Mouse (Mus musculus) intestine, embryonic 16.5 days (tissue): ENCODE measurements around the gene Dennd4c. TPM values are rescaled to one million over a fixed set of nuclear protein-coding genes. Genes with fewer than 3 reads are reported as not detected.

Experiments
- ATAC-seq: fragments of 200-750 bp; cut with Nextera tagmentation; 2 replicates; pipeline ENCODE4 v1.8.0; 2017; ENCODE audit warnings: moderate TSS enrichment, moderate library complexity
- H3K27ac ChIP-seq: fragments of 300-500 bp; sonication (generic); 2 replicates; pipeline ENCODE4 v1.5.1; 2014; ENCODE audit warnings: mild to moderate bottlenecking, low read length
- H3K27me3 ChIP-seq: fragments of 300-500 bp; sonication (generic); replicated peaks from 2 replicates; pipeline ENCODE4 v1.6.1; 2014; ENCODE audit warnings: low read length, control low read depth, mixed read lengths; ENCODE audit not compliant: control insufficient read depth, insufficient read depth
- H3K36me3 ChIP-seq: fragments of 300-500 bp; sonication (generic); 2 replicates; pipeline ENCODE4 v1.6.1; 2014; ENCODE audit warnings: low read length, control low read depth; ENCODE audit not compliant: control insufficient read depth, insufficient read depth
- H3K4me1 ChIP-seq: fragments of 300-500 bp; sonication (generic); 2 replicates; pipeline ENCODE4 v1.6.1; 2014; ENCODE audit warnings: low read length, control low read depth, mixed read lengths; ENCODE audit not compliant: control insufficient read depth, insufficient read depth
- H3K4me2 ChIP-seq: fragments of 300-500 bp; sonication (generic); 2 replicates; pipeline ENCODE4 v1.6.1; 2014; ENCODE audit warnings: low read depth, low read length, control low read depth
- H3K4me3 ChIP-seq: fragments of 300-500 bp; sonication (generic); 2 replicates; pipeline ENCODE4 v1.5.1; 2014; ENCODE audit warnings: mild to moderate bottlenecking, low read length
- H3K9ac ChIP-seq: fragments of 300-500 bp; sonication (generic); 2 replicates; pipeline ENCODE4 v1.6.1; 2014; ENCODE audit warnings: low read depth, low read length
- H3K9me3 ChIP-seq: fragments of 300-500 bp; sonication (generic); 2 replicates; pipeline ENCODE4 v1.6.1; 2016; ENCODE audit warnings: low read length, control low read depth; ENCODE audit not compliant: control insufficient read depth
- WGBS: fragments of 180-500 bp; shearing (Covaris S2); extraction: QIAGEN DNeasy Blood & Tissue Kit; methylation state at CpG from one replicate; pipeline ENCODE4 v1.1.7; 2014; 5-methylcytosine and 5-hydroxymethylcytosine counted together
- polyA plus RNA-seq: library from polyadenylated mRNA; unstranded; fragments of >200 nt; fragmentation: Nextera tagmentation; extraction: Ambion mirVana; gene quantifications from 2 replicates; pipeline ENCODE4 v1.2.1, GENCODE M21; 2015

Dennd4c gene
- polyA plus RNA-seq, 1 experiment from 2014 or later: 2.9 TPM

DNA sequence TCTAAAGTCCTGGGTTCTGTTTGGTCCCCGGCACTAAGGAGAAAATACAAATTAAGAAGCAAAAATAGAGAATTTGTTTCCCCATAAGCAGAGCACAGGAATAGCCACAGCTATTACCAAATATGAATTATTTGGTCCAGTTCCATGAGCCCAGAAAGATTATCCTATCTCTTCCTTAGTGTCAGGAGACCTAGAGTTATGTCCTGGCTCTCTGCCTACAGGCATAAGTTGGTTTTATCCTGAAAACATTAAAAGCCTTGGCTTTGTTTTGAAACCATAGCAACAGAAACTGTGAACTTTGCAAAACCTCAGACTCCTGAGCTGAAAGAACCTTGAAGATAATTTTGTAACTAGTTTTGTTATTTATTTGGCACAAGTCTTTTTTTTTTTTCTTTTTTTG is 31.2 kb upstream of the Dennd4c start:
- WGBS: 42% methylated on average over 1 of the region's 1 CpGs
- Histone ChIP-seq H3K9ac (no peak overlapping the region), H3K4me3 (no peak overlapping the region), H3K4me2 (no peak overlapping the region), H3K4me1 (peaks cover 14% of the 10 kb centered on the region; the same call in 1 of the 2 replicates), H3K36me3 (no peaks in the 10 kb centered on the region), H3K27me3 (no peaks in the 10 kb centered on the region), H3K9me3 (no peaks in the 10 kb centered on the region), H3K27ac (no peak overlapping the region)
- no peak for ATAC-seq

DNA sequence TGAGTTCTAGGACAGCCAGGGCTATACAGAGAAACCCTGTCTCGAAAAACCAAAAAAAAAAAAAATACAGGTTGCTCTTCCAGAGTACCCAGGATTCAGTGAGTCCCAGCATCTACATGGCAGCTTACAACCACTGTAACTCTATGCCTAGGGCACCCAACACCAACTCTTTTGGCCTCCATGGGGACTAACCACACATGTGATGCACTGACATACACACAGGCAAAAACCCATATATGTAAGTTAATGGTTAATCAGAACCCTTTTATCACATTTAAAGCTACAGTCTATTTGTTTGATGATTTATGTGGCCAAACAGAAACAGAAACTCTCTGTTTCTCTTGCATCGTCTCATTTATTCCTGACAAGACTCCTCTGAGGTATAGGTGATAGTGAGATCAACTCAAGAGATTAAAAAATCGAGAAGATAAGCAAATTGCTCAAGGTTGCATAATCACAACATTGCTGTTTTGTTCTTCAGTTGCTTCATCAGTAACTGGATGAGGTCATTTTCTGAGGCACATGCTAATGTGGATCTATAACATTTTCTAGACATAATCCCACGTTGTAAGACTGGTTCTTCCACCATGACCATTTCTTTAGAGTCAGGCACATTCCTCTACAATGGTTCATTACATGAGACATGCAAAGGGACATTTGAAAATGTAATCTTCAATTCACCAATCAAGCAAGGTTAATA is 29.3 kb upstream of the Dennd4c start:
- 56% methylated on average over 4 of the region's 4 CpGs for WGBS
- Histone ChIP-seq H3K27me3 (no peaks in the 10 kb centered on the region), H3K27ac (no peak overlapping the region), H3K4me2 (no peak overlapping the region), H3K9me3 (no peaks in the 10 kb centered on the region), H3K9ac (no peak overlapping the region), H3K4me1 (peaks cover 11% of the 10 kb centered on the region; the same call in 1 of the 2 replicates), H3K4me3 (no peak overlapping the region), H3K36me3 (no peaks in the 10 kb centered on the region)
- peak; percentile 72 for ATAC-seq

DNA sequence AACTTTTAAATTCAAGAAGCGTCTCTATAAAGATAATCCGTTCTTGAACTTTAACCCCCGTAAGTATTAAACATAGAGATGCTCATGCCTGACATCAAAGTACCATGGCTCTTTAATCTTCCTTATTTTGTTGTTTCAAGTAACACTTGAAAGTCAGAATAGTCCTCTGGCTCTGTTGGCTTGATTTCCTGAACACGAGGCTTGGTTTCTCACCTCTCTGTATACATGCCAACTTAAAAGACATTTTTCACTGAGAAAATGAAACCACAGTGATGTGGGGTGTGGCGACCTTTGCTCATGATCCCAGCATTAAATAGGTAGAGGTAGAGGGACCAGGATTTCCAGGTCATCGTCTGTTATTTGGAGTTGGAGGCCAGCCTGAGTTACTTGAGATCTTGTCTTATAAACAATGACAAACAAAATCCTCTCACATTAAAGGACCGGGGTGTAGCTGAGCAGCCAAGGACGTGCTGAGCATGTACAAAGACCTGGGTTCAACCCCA is 26.4 kb upstream of the Dennd4c start:
- no peak overlapping the region for H3K4me3 ChIP-seq
- H3K4me2 ChIP-seq: no peak overlapping the region
- no peaks in the 10 kb centered on the region for H3K9me3 ChIP-seq
- peaks cover 16% of the 10 kb centered on the region; the same call in 1 of the 2 replicates for H3K4me1 ChIP-seq
- H3K36me3 ChIP-seq: no peaks in the 10 kb centered on the region
- H3K27ac ChIP-seq: no peak overlapping the region
- no peak overlapping the region for H3K9ac ChIP-seq
- no peaks in the 10 kb centered on the region for H3K27me3 ChIP-seq
- ATAC-seq: no peak
- 45% methylated on average over 8 of the region's 8 CpGs for WGBS

DNA sequence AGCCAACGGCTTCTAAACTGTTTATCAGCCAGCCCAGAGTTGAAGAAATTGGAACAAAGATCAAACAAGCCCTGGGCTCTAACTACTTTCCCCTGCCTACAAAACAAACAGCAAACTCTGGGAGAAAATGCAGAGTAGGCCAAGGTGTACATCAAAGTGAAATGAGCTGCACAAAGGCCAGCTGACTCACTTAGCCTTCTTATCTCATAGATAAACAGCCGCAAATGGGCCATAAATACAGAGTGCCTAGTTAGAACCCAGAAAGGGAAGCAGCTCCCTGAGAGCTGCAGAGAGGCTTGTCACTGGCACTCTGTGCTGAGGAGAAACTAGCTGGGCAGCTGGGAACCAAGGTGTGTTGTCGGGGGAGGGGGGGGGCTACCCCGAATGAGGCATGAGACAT is 23.2 kb upstream of the Dennd4c start:
- peak; percentile 95 for ATAC-seq
- Histone ChIP-seq H3K36me3 (no peaks in the 10 kb centered on the region), H3K4me2 (0 out of 2 replicates have a peak overlapping the region, but pooled peaks have one; percentile 11), H3K9me3 (no peaks in the 10 kb centered on the region), H3K9ac (no peak overlapping the region), H3K4me3 (no peak overlapping the region), H3K4me1 (peaks cover 8% of the 10 kb centered on the region; the same call in 1 of the 2 replicates), H3K27me3 (no peaks in the 10 kb centered on the region), H3K27ac (peak overlapping the region; percentile 46; the same call in 1 of the 2 replicates)
- WGBS: 12% methylated on average over 4 of the region's 4 CpGs

DNA sequence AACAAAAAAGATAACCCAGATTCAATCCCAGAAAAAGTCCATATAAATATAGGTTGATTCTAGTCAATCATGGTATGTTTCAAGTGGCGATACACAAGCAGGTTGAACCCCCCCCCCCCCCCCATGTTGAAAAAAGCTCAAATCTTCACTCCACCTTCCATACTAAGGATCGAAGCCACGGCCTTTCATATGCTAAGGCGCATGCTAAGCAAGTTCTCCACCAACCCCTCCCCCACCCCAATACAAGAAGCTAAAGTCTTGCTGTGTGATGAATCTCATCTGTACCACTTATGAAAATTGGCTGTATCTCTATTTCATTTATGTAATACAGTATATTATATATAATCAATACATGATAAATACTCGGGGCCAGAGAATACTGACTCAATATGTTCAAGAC is 22.2 kb upstream of the Dennd4c start:
- ATAC-seq: no peak
- Histone ChIP-seq H3K27ac (no peak overlapping the region), H3K4me2 (no peak overlapping the region), H3K9ac (no peak overlapping the region), H3K9me3 (no peaks in the 10 kb centered on the region), H3K4me3 (no peak overlapping the region), H3K36me3 (no peaks in the 10 kb centered on the region), H3K4me1 (peaks cover 8% of the 10 kb centered on the region; the same call in 1 of the 2 replicates), H3K27me3 (no peaks in the 10 kb centered on the region; the same call in 1 of the 2 replicates)
- 89% methylated on average over 5 of the region's 5 CpGs for WGBS

DNA sequence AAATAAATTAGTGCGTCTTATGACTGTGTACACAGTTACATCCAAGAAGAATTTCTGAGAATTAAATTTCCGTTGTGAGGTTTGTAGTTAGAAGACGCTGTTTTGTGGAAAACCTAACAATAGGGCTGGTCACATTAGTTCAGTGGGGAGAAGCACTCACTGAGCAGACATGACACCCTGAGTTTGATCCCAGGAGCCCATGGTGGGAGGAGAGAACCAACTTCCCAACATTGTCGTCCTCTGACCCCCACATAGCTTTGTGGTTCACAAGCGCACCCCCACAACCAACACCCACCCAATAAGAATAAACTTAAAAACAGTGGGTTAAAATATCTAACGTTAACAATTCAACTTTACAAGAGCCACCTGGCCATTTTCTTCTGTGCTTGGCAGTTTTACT is 18.5 kb upstream of the Dennd4c start:
- H3K4me1 ChIP-seq: peaks cover 4% of the 10 kb centered on the region; the same call in 1 of the 2 replicates
- no peaks in the 10 kb centered on the region for H3K9me3 ChIP-seq
- 74% methylated on average over 6 of the region's 6 CpGs for WGBS
- ATAC-seq: no peak
- no peak overlapping the region for H3K27ac ChIP-seq
- no peak overlapping the region for H3K4me3 ChIP-seq
- no peak overlapping the region for H3K4me2 ChIP-seq
- H3K36me3 ChIP-seq: no peaks in the 10 kb centered on the region
- H3K27me3 ChIP-seq: no peaks in the 10 kb centered on the region; the same call in 1 of the 2 replicates
- H3K9ac ChIP-seq: no peak overlapping the region

DNA sequence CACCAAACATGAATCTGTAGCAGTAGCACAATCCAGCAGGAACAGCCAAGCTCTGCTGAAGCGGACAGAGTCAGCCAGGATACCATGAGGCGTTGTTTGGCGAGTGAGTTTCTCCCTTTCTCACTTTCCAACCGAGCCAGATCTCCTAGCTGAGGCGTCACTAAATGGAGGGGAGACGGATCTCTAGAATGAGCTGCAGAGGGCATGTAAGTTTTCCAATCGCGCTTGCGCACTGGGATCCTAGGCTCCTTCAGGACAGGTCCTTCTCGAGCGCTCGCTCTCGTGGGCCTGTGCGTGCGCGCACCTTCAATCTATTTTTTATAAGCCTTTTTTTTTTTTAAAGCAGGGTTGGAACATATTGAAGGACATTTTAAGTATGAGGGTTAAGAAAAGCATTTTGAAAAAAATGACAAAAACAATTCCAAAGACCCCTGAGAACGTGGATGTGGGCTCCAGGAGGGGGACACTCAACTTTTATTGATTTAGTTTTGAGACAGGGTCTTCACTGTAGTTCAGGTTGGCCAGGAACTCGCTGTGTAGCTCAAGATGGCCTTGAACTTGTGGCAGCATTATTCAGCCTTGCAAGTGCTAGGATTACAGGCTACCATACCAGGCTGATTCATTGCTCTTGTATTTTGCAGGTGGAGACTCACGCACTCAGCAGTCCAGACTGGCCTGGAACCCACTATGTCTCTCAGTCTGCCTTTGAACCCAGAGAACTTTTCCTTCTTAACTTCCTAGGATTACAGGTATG is 14.1 kb upstream of the Dennd4c start:
- Histone ChIP-seq H3K9ac (no peak overlapping the region), H3K9me3 (no peaks in the 10 kb centered on the region), H3K4me3 (no peak overlapping the region), H3K4me1 (no peaks in the 10 kb centered on the region), H3K36me3 (no peaks in the 10 kb centered on the region), H3K27me3 (no peaks in the 10 kb centered on the region; the same call in 1 of the 2 replicates), H3K4me2 (no peak overlapping the region), H3K27ac (no peak overlapping the region)
- no peak for ATAC-seq
- WGBS: 89% methylated on average over 19 of the region's 19 CpGs

DNA sequence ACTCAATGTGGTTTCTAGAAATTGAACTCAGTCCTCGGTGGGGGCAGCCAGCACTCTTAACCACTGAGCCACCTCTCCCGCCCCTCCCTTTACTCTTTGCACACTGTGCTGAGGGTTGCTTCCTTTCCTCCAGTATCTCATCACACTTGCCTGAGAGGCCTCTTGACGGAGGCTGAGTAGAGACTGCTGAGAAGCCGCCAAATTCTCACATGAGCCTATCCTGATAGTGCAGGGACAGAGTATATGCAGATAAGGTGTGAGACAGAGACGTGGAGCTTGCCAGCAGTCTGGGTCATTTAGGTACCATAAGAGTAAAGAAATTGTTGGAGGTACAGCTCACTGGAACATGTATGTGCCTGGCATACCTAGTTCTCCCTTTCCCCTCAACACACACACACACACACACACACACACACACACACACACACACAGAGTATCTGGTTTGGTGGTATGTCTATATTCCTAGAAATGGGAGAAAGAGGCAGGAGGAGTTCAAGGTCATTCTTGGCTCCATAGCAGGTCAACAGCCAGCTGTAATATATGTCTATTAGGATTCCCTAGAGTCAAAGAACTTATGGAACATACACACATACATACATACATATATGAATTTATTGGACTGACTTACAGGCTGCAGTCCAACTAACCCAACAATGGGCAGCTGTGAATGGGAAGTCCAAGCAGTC is 8.9 kb upstream of the Dennd4c start:
- 71% methylated on average over 5 of the region's 5 CpGs for WGBS
- ATAC-seq: 0 out of 2 replicates have a peak, but pooled peaks have one; percentile 26

DNA sequence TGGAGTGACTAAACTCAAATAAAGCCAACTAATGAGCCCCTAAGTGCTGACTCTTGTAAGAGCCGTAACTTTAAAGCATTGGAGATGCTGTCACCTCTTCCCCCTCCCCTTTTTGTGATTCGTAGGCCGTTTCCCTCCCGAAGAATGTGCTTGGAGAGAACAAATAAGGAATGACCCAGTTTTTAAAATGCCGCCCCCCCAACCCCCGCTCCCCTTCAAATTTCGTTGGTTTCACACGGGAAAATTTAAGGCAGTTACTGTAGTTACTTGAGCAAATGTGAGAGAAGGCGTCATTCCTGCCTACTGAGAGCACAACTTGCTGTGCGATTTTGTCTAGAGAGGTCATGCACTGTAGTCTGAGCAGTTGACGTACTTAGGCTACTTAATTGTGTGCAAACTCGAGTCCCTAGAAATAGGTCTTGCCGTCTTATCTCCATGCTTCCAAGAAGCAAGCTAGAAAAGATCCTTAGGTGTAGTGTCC is 1.0 kb downstream of the Dennd4c start:
- Histone ChIP-seq H3K4me2 (peak overlapping the region; percentile 91), H3K9me3 (no peaks in the 10 kb centered on the region), H3K9ac (peak overlapping the region; percentile 99), H3K4me1 (peaks cover 2% of the 10 kb centered on the region; the same call in 1 of the 2 replicates), H3K27me3 (no peaks in the 10 kb centered on the region), H3K36me3 (no peaks in the 10 kb centered on the region), H3K27ac (peak overlapping the region; percentile 84; the same call in 1 of the 2 replicates), H3K4me3 (peak overlapping the region; percentile 100)
- WGBS: 1% methylated on average over 13 of the region's 13 CpGs
- ATAC-seq: no peak

More for the DNA sequence above, 8.9 kb upstream of the Dennd4c start:
- Histone ChIP-seq H3K27ac (no peak overlapping the region), H3K4me3 (no peak overlapping the region), H3K4me1 (no peaks in the 10 kb centered on the region), H3K36me3 (no peaks in the 10 kb centered on the region), H3K27me3 (no peaks in the 10 kb centered on the region), H3K9ac (no peak overlapping the region), H3K4me2 (no peak overlapping the region), H3K9me3 (0 out of 2 replicates have a peak, but pooled peaks cover 4% of the 10 kb centered on the region)
